Mouse (Mus musculus) intestine, embryonic 16.5 days (tissue): ENCODE measurements around the gene Samd4b. TPM values are rescaled to one million over a fixed set of nuclear protein-coding genes. Genes with fewer than 3 reads are reported as not detected.

Source experiments
- ATAC-seq: fragments of 200-750 bp; cut with Nextera tagmentation; 2 replicates; pipeline ENCODE4 v1.8.0; 2017; ENCODE audit warnings: moderate TSS enrichment, moderate library complexity
- H3K27ac ChIP-seq: fragments of 300-500 bp; sonication (generic); 2 replicates; pipeline ENCODE4 v1.5.1; 2014; ENCODE audit warnings: mild to moderate bottlenecking, low read length
- H3K27me3 ChIP-seq: fragments of 300-500 bp; sonication (generic); replicated peaks from 2 replicates; pipeline ENCODE4 v1.6.1; 2014; ENCODE audit warnings: low read length, control low read depth, mixed read lengths; ENCODE audit not compliant: control insufficient read depth, insufficient read depth
- H3K36me3 ChIP-seq: fragments of 300-500 bp; sonication (generic); 2 replicates; pipeline ENCODE4 v1.6.1; 2014; ENCODE audit warnings: low read length, control low read depth; ENCODE audit not compliant: control insufficient read depth, insufficient read depth
- H3K4me1 ChIP-seq: fragments of 300-500 bp; sonication (generic); 2 replicates; pipeline ENCODE4 v1.6.1; 2014; ENCODE audit warnings: low read length, control low read depth, mixed read lengths; ENCODE audit not compliant: control insufficient read depth, insufficient read depth
- H3K4me2 ChIP-seq: fragments of 300-500 bp; sonication (generic); 2 replicates; pipeline ENCODE4 v1.6.1; 2014; ENCODE audit warnings: low read depth, low read length, control low read depth
- H3K4me3 ChIP-seq: fragments of 300-500 bp; sonication (generic); 2 replicates; pipeline ENCODE4 v1.5.1; 2014; ENCODE audit warnings: mild to moderate bottlenecking, low read length
- H3K9ac ChIP-seq: fragments of 300-500 bp; sonication (generic); 2 replicates; pipeline ENCODE4 v1.6.1; 2014; ENCODE audit warnings: low read depth, low read length
- H3K9me3 ChIP-seq: fragments of 300-500 bp; sonication (generic); 2 replicates; pipeline ENCODE4 v1.6.1; 2016; ENCODE audit warnings: low read length, control low read depth; ENCODE audit not compliant: control insufficient read depth
- WGBS: fragments of 180-500 bp; shearing (Covaris S2); extraction: QIAGEN DNeasy Blood & Tissue Kit; methylation state at CpG from one replicate; pipeline ENCODE4 v1.1.7; 2014; 5-methylcytosine and 5-hydroxymethylcytosine counted together
- polyA plus RNA-seq: library from polyadenylated mRNA; unstranded; fragments of >200 nt; fragmentation: Nextera tagmentation; extraction: Ambion mirVana; gene quantifications from 2 replicates; pipeline ENCODE4 v1.2.1, GENCODE M21; 2015

Samd4b gene
- polyA plus RNA-seq, 1 experiment from 2014 or later = 7.8 TPM

DNA sequence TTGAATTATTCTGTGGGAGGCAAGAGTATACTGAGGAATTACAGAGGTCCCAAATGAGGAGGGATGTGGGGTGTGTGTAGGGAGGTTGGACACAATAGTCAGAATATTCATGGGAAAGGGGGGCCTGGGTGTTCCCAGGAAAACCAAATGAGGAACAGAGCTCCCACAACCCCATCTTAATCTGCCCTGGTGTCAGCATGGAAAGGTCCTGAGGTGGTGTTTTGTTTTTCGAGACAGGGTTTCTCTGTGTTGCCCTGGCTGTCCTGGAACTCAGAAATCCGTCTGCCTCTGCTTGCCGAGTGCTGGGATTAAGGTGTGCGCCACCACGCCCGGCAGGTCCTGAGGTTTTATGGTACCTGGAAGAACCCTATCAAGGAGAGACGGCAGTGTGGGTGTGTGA, 239.5 kb downstream of the Samd4b start:
- H3K4me3 ChIP-seq = no peak overlapping the region
- H3K36me3 ChIP-seq = peaks cover 34% of the 10 kb centered on the region
- WGBS = 46% methylated on average over 7 of the region's 7 CpGs
- H3K27ac ChIP-seq = peak overlapping the region; percentile 60
- peaks cover 24% of the 10 kb centered on the region for H3K4me1 ChIP-seq
- H3K27me3 ChIP-seq = no peaks in the 10 kb centered on the region
- no peaks in the 10 kb centered on the region for H3K9me3 ChIP-seq
- H3K4me2 ChIP-seq = no peak overlapping the region
- H3K9ac ChIP-seq = 0 out of 2 replicates have a peak overlapping the region, but pooled peaks have one; percentile 7
- ATAC-seq = no peak

DNA sequence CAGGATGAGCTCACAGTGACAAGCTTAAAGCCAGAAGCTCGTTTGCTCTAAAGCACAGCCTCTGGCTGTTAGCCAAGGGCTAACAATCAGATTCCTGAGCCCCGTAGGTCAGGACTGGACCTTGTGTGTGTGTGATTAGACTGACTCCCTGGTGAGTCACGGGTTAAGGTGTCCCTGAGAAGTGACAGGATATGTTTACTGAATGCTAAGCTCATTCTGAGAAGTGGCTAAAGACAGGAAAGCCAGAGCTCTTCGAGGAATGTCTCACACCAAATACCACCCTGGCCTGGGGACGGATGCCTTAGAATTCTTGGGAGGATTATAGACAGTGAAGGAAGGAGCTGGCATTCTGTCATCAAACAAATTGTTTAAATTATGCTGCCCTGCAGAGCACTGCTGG, 240.0 kb downstream of the Samd4b start:
- Histone ChIP-seq H3K4me3 (no peak overlapping the region), H3K9me3 (no peaks in the 10 kb centered on the region), H3K4me2 (peak overlapping the region; percentile 10; the same call in 1 of the 2 replicates), H3K36me3 (peaks cover 39% of the 10 kb centered on the region), H3K27ac (peak overlapping the region; percentile 60), H3K27me3 (no peaks in the 10 kb centered on the region), H3K4me1 (peaks cover 24% of the 10 kb centered on the region), H3K9ac (0 out of 2 replicates have a peak overlapping the region, but pooled peaks have one; percentile 7)
- 3% methylated on average over 5 of the region's 5 CpGs for WGBS
- ATAC-seq = peak; percentile 29

DNA sequence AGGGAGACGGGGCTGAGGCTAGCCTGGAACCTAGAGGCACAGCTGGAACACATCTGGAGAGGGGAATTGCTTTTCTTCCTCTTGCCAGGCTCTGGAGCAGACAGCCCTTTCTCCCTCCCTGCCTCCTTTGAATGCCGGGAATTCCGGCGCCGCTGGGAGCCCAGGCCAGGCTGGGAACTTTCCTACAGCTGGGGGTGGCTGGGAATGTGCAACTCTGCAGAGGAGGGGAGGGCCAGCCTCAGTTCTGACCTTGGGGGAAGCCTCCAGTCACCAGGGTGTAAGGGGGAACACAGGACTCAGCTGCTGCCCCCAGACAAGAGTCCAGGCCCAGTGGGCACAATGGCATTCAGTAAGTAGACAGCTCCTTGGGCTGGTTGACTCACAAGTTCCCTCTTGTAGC, 241.0 kb downstream of the Samd4b start:
- H3K9ac ChIP-seq = no peak overlapping the region
- ATAC-seq = peak; percentile 32
- H3K4me2 ChIP-seq = no peak overlapping the region
- 8% methylated on average over 5 of the region's 5 CpGs for WGBS
- H3K36me3 ChIP-seq = peaks cover 36% of the 10 kb centered on the region
- no peak overlapping the region for H3K4me3 ChIP-seq
- H3K4me1 ChIP-seq = peaks cover 26% of the 10 kb centered on the region
- no peaks in the 10 kb centered on the region for H3K9me3 ChIP-seq
- peak overlapping the region; percentile 60 for H3K27ac ChIP-seq
- no peaks in the 10 kb centered on the region for H3K27me3 ChIP-seq

DNA sequence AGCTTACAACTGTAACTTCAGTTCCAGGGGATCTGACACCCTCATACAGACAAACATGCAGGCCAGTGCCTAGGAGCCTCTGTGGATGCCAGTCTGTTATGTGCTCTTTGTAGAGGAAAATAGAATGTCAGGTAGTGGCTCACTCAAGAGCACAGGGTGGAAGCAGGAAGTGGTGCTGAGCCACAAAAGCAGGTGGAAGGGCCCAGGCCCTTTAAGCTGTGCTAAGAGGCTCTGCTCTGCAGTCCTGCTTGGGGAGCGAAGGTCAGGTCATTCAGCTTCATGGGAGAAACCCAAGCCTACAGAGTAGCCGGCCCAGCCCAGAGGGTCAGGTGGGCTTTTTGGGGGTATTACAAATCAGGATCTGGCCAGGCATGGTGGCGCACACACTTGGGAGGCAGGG, 242.7 kb downstream of the Samd4b start:
- Histone ChIP-seq H3K4me1 (peaks cover 34% of the 10 kb centered on the region), H3K36me3 (peaks cover 29% of the 10 kb centered on the region), H3K9me3 (no peaks in the 10 kb centered on the region), H3K4me3 (no peak overlapping the region), H3K27me3 (no peaks in the 10 kb centered on the region), H3K27ac (no peak overlapping the region), H3K4me2 (no peak overlapping the region), H3K9ac (no peak overlapping the region)
- WGBS = 86% methylated on average over 3 of the region's 3 CpGs
- ATAC-seq = no peak

DNA sequence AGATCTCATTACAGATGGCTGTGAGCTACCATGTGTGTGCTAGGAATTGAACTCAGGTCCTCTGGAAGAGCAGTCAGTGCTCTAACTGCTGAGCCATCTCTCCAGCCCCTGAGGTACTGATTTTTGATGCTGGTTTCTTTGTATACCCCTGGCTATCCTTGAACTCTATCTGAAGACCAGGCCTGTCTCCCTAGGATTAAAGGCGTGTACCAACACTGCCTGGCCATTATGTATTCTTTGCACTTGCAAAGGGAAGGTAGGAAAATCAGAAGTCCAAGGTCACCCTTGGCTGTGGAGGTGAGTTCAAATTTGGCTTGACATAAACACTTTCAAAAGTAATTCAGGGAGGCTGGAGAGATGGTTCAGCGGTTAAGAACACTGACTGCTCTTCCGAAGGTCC, 243.3 kb downstream of the Samd4b start:
- no peak overlapping the region for H3K4me2 ChIP-seq
- 93% methylated on average over 3 of the region's 3 CpGs for WGBS
- H3K4me3 ChIP-seq = no peak overlapping the region
- peaks cover 27% of the 10 kb centered on the region for H3K36me3 ChIP-seq
- H3K9ac ChIP-seq = no peak overlapping the region
- H3K27me3 ChIP-seq = no peaks in the 10 kb centered on the region
- ATAC-seq = no peak
- H3K27ac ChIP-seq = no peak overlapping the region
- peaks cover 37% of the 10 kb centered on the region for H3K4me1 ChIP-seq
- no peaks in the 10 kb centered on the region for H3K9me3 ChIP-seq

DNA sequence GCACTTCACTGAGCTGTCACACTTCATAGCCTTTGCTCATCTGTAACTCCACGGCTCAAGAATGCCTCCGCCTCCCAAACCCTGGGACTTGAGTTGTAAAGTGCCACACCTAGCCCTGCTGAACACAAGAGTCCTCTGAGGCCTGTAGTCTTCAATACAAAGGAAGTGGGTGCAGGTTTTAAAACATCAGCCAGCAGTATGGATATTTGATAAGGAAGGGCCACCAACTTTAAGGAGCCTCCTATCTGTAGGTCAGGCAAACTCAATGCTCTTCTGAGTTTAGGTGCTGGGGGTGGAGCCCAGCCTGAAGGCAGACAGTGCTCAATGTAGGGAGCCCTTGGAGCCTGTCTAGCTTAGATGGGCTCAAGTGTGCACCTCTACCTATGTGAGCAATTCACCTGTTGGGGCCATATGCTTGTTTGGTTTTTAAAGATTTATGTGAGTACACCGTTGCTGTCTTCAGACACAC, 243.8 kb downstream of the Samd4b start:
- Histone ChIP-seq H3K4me1 (peaks cover 41% of the 10 kb centered on the region), H3K27ac (no peak overlapping the region), H3K4me2 (no peak overlapping the region), H3K27me3 (no peaks in the 10 kb centered on the region), H3K9me3 (no peaks in the 10 kb centered on the region), H3K9ac (no peak overlapping the region), H3K36me3 (peaks cover 27% of the 10 kb centered on the region), H3K4me3 (no peak overlapping the region)
- 66% methylated on average over 3 of the region's 3 CpGs for WGBS
- no peak for ATAC-seq

DNA sequence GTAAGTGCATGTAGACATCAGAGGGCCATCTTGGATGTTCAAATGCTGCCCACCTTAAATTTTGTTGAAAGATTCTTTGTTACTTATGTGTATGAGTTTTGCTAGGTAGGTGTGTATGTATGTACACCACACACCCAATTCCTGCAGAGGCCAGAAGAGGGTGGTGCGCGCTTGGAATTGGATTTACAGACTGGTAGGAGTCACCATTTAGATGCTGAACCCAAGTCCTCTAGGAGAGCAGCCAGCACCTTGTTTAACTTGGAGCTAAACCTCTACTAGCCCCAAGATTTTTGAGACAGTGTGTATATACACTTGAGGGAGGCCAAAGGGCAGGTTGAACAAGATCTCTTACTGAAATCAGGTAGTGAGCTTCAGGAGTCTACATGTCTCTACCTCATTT, 244.7 kb downstream of the Samd4b start:
- H3K4me2 ChIP-seq = no peak overlapping the region

DNA sequence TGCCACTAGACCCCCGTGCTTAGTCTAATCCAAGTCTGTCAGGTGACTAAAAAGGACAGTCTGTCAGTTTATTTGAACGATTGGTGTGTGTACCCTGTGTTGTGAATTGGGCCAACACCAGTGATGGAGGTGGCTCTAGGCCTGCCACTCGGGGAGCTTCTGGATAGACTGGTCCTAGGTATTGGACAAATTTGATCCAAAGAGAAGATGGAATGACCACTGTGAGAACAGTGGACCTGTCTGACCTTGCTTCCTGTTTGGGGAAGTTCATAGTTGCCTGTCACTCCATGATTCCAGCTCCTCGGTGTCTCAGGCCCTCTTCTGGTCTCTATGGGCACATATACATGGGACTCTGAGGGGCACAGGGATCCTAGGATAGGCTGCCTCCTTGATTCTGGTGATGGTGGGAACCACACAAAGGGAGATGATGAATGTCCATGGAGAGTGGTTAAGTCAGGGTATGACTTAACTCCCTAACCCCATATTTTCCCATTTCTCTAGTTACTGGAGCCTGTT, 246.2 kb downstream of the Samd4b start:
- H3K27ac ChIP-seq = peak overlapping the region; percentile 80; the same call in 1 of the 2 replicates
- peaks cover 27% of the 10 kb centered on the region for H3K36me3 ChIP-seq
- 28% methylated on average over 4 of the region's 4 CpGs for WGBS

More for the DNA sequence above, 244.7 kb downstream of the Samd4b start:
- H3K27ac ChIP-seq = no peak overlapping the region
- peaks cover 34% of the 10 kb centered on the region for H3K4me1 ChIP-seq
- no peak overlapping the region for H3K4me3 ChIP-seq
- no peak for ATAC-seq
- H3K9me3 ChIP-seq = no peaks in the 10 kb centered on the region
- H3K36me3 ChIP-seq = peaks cover 27% of the 10 kb centered on the region
- no peaks in the 10 kb centered on the region for H3K27me3 ChIP-seq
- 95% methylated on average over 2 of the region's 2 CpGs for whole genome bisulfite sequencing
- H3K9ac ChIP-seq = no peak overlapping the region; the same call in 1 of the 2 replicates

DNA sequence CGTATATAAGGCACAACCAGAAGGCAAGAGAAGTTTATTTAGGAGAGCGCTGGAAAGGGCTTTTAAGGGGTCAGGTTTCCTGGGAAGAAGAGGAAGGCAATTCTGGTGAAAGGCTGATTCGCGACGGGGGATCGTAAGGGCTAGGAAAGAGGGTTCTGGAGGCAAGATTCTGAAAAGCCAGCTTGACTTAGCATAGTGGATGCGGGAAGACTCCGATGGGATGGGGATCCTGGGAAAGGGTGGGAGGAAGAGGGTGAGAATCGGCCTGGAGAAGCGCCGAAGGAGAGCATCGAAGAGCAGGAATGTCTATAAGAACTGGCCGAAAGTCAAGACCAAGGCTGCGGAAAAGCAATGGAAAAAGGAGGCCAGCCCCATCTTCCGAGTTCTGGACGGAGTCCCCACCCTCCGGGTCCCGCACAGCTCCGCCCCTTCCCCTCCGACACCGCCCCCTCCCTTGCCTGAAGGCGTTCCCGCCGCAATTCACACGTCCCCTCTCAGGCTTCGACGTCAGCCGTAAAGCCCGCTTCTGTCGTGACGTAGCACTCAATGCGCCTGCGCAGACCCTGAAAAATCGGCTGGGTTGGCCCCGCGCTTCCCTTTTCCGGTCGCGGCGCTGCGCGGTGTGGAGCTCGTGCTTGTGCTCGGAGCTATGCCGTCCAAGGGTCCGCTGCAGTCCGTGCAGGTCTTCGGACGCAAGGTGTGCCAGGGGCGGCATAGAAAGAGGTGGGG, 247.6 kb downstream of the Samd4b start, which contains the start of gene Rps16:
Gene Rps16, plus strand, starts transcription at position 498 of the 729 bp plus-strand sequence.
- Histone ChIP-seq H3K4me1 (peaks cover 17% of the 10 kb centered on the region), H3K4me2 (peak within 1 kb of the TSS; percentile 86), H3K9me3 (no peaks in the 10 kb centered on the region), H3K9ac (peak within 1 kb of the TSS; percentile 99), H3K27ac (peak within 1 kb of the TSS; percentile 81), H3K27me3 (no peaks in the 10 kb centered on the region), H3K36me3 (peaks cover 27% of the 10 kb centered on the region), H3K4me3 (peak within 1 kb of the TSS; percentile 90)
- WGBS = under 1% methylated on average over 50 of the region's 50 CpGs
- peak; percentile 92 for ATAC-seq

More for the DNA sequence above, 246.2 kb downstream of the Samd4b start:
- Histone ChIP-seq H3K27me3 (no peaks in the 10 kb centered on the region), H3K9me3 (no peaks in the 10 kb centered on the region), H3K4me3 (peak overlapping the region; percentile 90), H3K9ac (peak overlapping the region; percentile 99), H3K4me1 (peaks cover 19% of the 10 kb centered on the region), H3K4me2 (peak overlapping the region; percentile 86)
- ATAC-seq = no peak
